Mouse (Mus musculus) embryo, embryonic 10.5 days (tissue): ENCODE measurements at regions not wholly inside any gene's neighbourhood (a gene's known extent, or its start where the extent isn't known, plus 50 kb on each side); places are given as distances from the start of the nearest gene placed in this dataset.
"Not testable (repeated sequence)": the region's sequence is repeated elsewhere in the genome, so short reads cannot be mapped to it uniquely, and the experiment has no call there.

Experiments used
- DNase-seq: peaks from one replicate; pipeline ENCODE4 v3.0.0-alpha.2; 2015; ENCODE audit warnings: low spot score

- DNase-seq, result no peak
Observed at GRCm38 (mm10) chr6:14632837-14633236, 122.2 kb downstream of the Ppp1r3a start.

- peak; percentile 12 for DNase-seq
Observed at GRCm38 (mm10) chr6:14631719-14632445, 123.2 kb downstream of the Ppp1r3a start.

GRCm38 (mm10) chr6:14616629-14617028, 138.4 kb downstream of the Ppp1r3a start:
- DNase-seq, result no peak

GRCm38 (mm10) chr6:14608076-14608475, 147.0 kb downstream of the Ppp1r3a start:
- no peak for DNase-seq

- DNase-seq, result no peak
Observed at GRCm38 (mm10) chr6:14600543-14601249, 154.4 kb downstream of the Ppp1r3a start.

GRCm38 (mm10) chr6:14596880-14597466, 158.1 kb downstream of the Ppp1r3a start:
- DNase-seq, result no peak

- DNase-seq, result peak; percentile 61
Observed at GRCm38 (mm10) chr6:14585827-14586226, 169.2 kb downstream of the Ppp1r3a start.

- no peak for DNase-seq
Observed at GRCm38 (mm10) chr6:14583829-14584228, 171.2 kb downstream of the Ppp1r3a start.

- no peak for DNase-seq
Observed at GRCm38 (mm10) chr6:14574607-14575006, 180.5 kb downstream of the Ppp1r3a start.

GRCm38 (mm10) chr6:14573001-14573400, 182.1 kb downstream of the Ppp1r3a start:
- no peak for DNase-seq

GRCm38 (mm10) chr6:14540333-14540732, 214.7 kb downstream of the Ppp1r3a start:
- DNase-seq, result no peak

- no peak for DNase-seq
Observed at GRCm38 (mm10) chr6:14529096-14529495, 226.0 kb downstream of the Ppp1r3a start.

- no peak for DNase-seq
Observed at GRCm38 (mm10) chr6:14528564-14528963, 226.5 kb downstream of the Ppp1r3a start.

- peak; percentile 54 for DNase-seq
Observed at GRCm38 (mm10) chr6:14522742-14523141, 232.3 kb downstream of the Ppp1r3a start.

- DNase-seq, result no peak
Observed at GRCm38 (mm10) chr6:14521321-14521720, 233.8 kb downstream of the Ppp1r3a start.

- peak; percentile 67 for DNase-seq
Observed at GRCm38 (mm10) chr6:14504171-14504570, 250.9 kb downstream of the Ppp1r3a start.

GRCm38 (mm10) chr6:14500663-14501062, 254.4 kb downstream of the Ppp1r3a start:
- no peak for DNase-seq

GRCm38 (mm10) chr6:14499882-14500281, 255.2 kb downstream of the Ppp1r3a start:
- DNase-seq, result not testable (repeated sequence)

GRCm38 (mm10) chr6:14486642-14487041, 268.4 kb downstream of the Ppp1r3a start:
- not testable (repeated sequence) for DNase-seq

- DNase-seq, result no peak
Observed at GRCm38 (mm10) chr6:14456394-14456793, 298.7 kb downstream of the Ppp1r3a start.

GRCm38 (mm10) chr6:14453321-14453720, 301.8 kb downstream of the Ppp1r3a start:
- DNase-seq, result not testable (repeated sequence)

- no peak for DNase-seq
Observed at GRCm38 (mm10) chr6:14431751-14432150, 323.3 kb downstream of the Ppp1r3a start.

- peak; percentile 3 for DNase-seq
Observed at GRCm38 (mm10) chr6:14409772-14410171, 345.3 kb downstream of the Ppp1r3a start.
